Mouse (Mus musculus) spleen, adult 2 months (tissue): ENCODE measurements around the gene Carmil1.

Experiments used
- CTCF ChIP-seq: fragments of 200-500 bp; IDR thresholded peaks from 2 replicates; pipeline ENCODE4 v1.5.1; 2011; ENCODE audit warnings: mild to moderate bottlenecking, inconsistent platforms; ENCODE audit not compliant: insufficient read depth, insufficient read length, insufficient replicate concordance; ENCODE audit errors: extremely low read depth
- POLR2A ChIP-seq: fragments of 200-500 bp; IDR thresholded peaks from 2 replicates; pipeline ENCODE4 v1.6.1; 2011; ENCODE audit warnings: low read depth, low read length, inconsistent platforms

GRCm38 (mm10) chr13:23972271-23972670 lies 308.3 kb downstream of the Carmil1 start:
- TF ChIP-seq CTCF: no peak
- TF ChIP-seq POLR2A: no peak
